Mouse (Mus musculus): Measurements from ENCODE around the gene Mrpl30. TPM values are rescaled to one million over a fixed set of nuclear protein-coding genes. Genes with fewer than 3 reads are reported as not detected.

Mrpl30 gene
- polyA plus RNA-seq, 1 experiment from 2014 or later = 294 TPM

- WGBS = 81% methylated on average over 7 of the region's 7 CpGs
- no peak for ATAC-seq (replicated peaks; ENCODE audit: extremely low read depth, insufficient read depth, low FRiP score)
- Histone ChIP-seq H3K4me2 (ENCODE audit: low read depth, low read length) (peak overlapping the region; percentile 80), H3K9ac (ENCODE audit: low read length) (peak overlapping the region; percentile 82), H3K9me3 (replicated peaks; ENCODE audit: control insufficient read depth, low read length) (no peaks in the 10 kb centered on the region), H3K27ac (ENCODE audit: low read length) (no peak overlapping the region), H3K27me3 (ENCODE audit: control insufficient read depth, insufficient read depth, low read length) (no peaks in the 10 kb centered on the region), H3K4me3 (ENCODE audit: low read length) (peak overlapping the region; percentile 84), H3K4me1 (ENCODE audit: control insufficient read depth, insufficient read depth, low read length) (peaks cover 12% of the 10 kb centered on the region), H3K36me3 (ENCODE audit: control insufficient read depth, insufficient read depth) (peaks cover 7% of the 10 kb centered on the region)
These were observed 1.1 kb upstream of the Mrpl30 start for GRCm38 (mm10) chr1:37889206-37889605.

- H3K27ac ChIP-seq (ENCODE audit: low read length) = no peak overlapping the region
- WGBS = 55% methylated on average over 3 of the region's 3 CpGs
- peaks cover 21% of the 10 kb centered on the region for H3K36me3 ChIP-seq (ENCODE audit: control insufficient read depth, insufficient read depth)
- H3K4me3 ChIP-seq (ENCODE audit: low read length) = peak overlapping the region; percentile 84
- peaks cover 12% of the 10 kb centered on the region for H3K4me1 ChIP-seq (ENCODE audit: control insufficient read depth, insufficient read depth, low read length)
- H3K9ac ChIP-seq (ENCODE audit: low read length) = peak overlapping the region; percentile 82
- no peaks in the 10 kb centered on the region for H3K9me3 ChIP-seq (replicated peaks; ENCODE audit: control insufficient read depth, low read length)
- H3K27me3 ChIP-seq (ENCODE audit: control insufficient read depth, insufficient read depth, low read length) = no peaks in the 10 kb centered on the region
- peak overlapping the region; percentile 76 for H3K4me2 ChIP-seq (ENCODE audit: low read depth, low read length)
- no peak for ATAC-seq (replicated peaks; ENCODE audit: extremely low read depth, insufficient read depth, low FRiP score)
These were observed 1.1 kb downstream of the Mrpl30 start for GRCm38 (mm10) chr1:37891400-37891799.

- Histone ChIP-seq H3K9ac (ENCODE audit: low read length) (no peak overlapping the region), H3K4me2 (ENCODE audit: low read depth, low read length) (no peak overlapping the region), H3K4me3 (ENCODE audit: low read length) (no peak overlapping the region), H3K9me3 (replicated peaks; ENCODE audit: control insufficient read depth, low read length) (no peaks in the 10 kb centered on the region), H3K27me3 (ENCODE audit: control insufficient read depth, insufficient read depth, low read length) (no peaks in the 10 kb centered on the region), H3K36me3 (ENCODE audit: control insufficient read depth, insufficient read depth) (peaks cover 41% of the 10 kb centered on the region), H3K27ac (ENCODE audit: low read length) (no peak overlapping the region), H3K4me1 (ENCODE audit: control insufficient read depth, insufficient read depth, low read length) (peaks cover 6% of the 10 kb centered on the region)
- no peak for ATAC-seq (replicated peaks; ENCODE audit: extremely low read depth, insufficient read depth, low FRiP score)
These were observed 4.3 kb downstream of the Mrpl30 start for GRCm38 (mm10) chr1:37894606-37895005.

GRCm38 (mm10) chr1:37899816-37900215, 9.5 kb downstream of the Mrpl30 start:
- ATAC-seq (replicated peaks; ENCODE audit: extremely low read depth, insufficient read depth, low FRiP score) = no peak
- 74% methylated on average over 4 of the region's 4 CpGs for WGBS
- H3K27me3 ChIP-seq (ENCODE audit: control insufficient read depth, insufficient read depth, low read length) = no peaks in the 10 kb centered on the region
- H3K4me1 ChIP-seq (ENCODE audit: control insufficient read depth, insufficient read depth, low read length) = peaks cover 5% of the 10 kb centered on the region; the same call in 1 of the 2 replicates
- H3K9ac ChIP-seq (ENCODE audit: low read length) = no peak overlapping the region
- no peak overlapping the region for H3K4me3 ChIP-seq (ENCODE audit: low read length)
- peak overlapping the region; percentile 35 for H3K27ac ChIP-seq (ENCODE audit: low read length)
- H3K4me2 ChIP-seq (ENCODE audit: low read depth, low read length) = no peak overlapping the region
- H3K9me3 ChIP-seq (replicated peaks; ENCODE audit: control insufficient read depth, low read length) = no peaks in the 10 kb centered on the region
- peaks cover 31% of the 10 kb centered on the region for H3K36me3 ChIP-seq (ENCODE audit: control insufficient read depth, insufficient read depth)

GRCm38 (mm10) chr1:37900288-37900687, 10.0 kb downstream of the Mrpl30 start:
- Histone ChIP-seq H3K9me3 (replicated peaks; ENCODE audit: control insufficient read depth, low read length) (no peaks in the 10 kb centered on the region), H3K4me2 (ENCODE audit: low read depth, low read length) (peak overlapping the region; percentile 17; the same call in 1 of the 2 replicates), H3K4me3 (ENCODE audit: low read length) (no peak overlapping the region), H3K27me3 (ENCODE audit: control insufficient read depth, insufficient read depth, low read length) (no peaks in the 10 kb centered on the region), H3K36me3 (ENCODE audit: control insufficient read depth, insufficient read depth) (peaks cover 29% of the 10 kb centered on the region), H3K27ac (ENCODE audit: low read length) (peak overlapping the region; percentile 35; the same call in 1 of the 2 replicates), H3K4me1 (ENCODE audit: control insufficient read depth, insufficient read depth, low read length) (peaks cover 5% of the 10 kb centered on the region; the same call in 1 of the 2 replicates), H3K9ac (ENCODE audit: low read length) (no peak overlapping the region)
- peak; percentile 72; the same call in 1 of the 2 replicates for ATAC-seq (replicated peaks; ENCODE audit: extremely low read depth, insufficient read depth, low FRiP score)
- 43% methylated on average over 6 of the region's 6 CpGs for WGBS

- Histone ChIP-seq H3K27me3 (ENCODE audit: control insufficient read depth, insufficient read depth, low read length) (no peaks in the 10 kb centered on the region), H3K9ac (ENCODE audit: low read length) (no peak overlapping the region), H3K4me2 (ENCODE audit: low read depth, low read length) (no peak overlapping the region), H3K27ac (ENCODE audit: low read length) (no peak overlapping the region), H3K36me3 (ENCODE audit: control insufficient read depth, insufficient read depth) (peaks cover 8% of the 10 kb centered on the region), H3K9me3 (replicated peaks; ENCODE audit: control insufficient read depth, low read length) (no peaks in the 10 kb centered on the region), H3K4me1 (ENCODE audit: control insufficient read depth, insufficient read depth, low read length) (peaks cover 5% of the 10 kb centered on the region; the same call in 1 of the 2 replicates), H3K4me3 (ENCODE audit: low read length) (no peak overlapping the region)
- peak; percentile 37; the same call in 1 of the 2 replicates for ATAC-seq (replicated peaks; ENCODE audit: extremely low read depth, insufficient read depth, low FRiP score)
- WGBS = 27% methylated on average over 6 of the region's 6 CpGs
These were observed 12.9 kb downstream of the Mrpl30 start for GRCm38 (mm10) chr1:37903178-37903577.

- Histone ChIP-seq H3K9ac (ENCODE audit: low read length) (no peak overlapping the region), H3K36me3 (ENCODE audit: control insufficient read depth, insufficient read depth) (no peaks in the 10 kb centered on the region), H3K9me3 (replicated peaks; ENCODE audit: control insufficient read depth, low read length) (no peaks in the 10 kb centered on the region), H3K27ac (ENCODE audit: low read length) (no peak overlapping the region), H3K4me3 (ENCODE audit: low read length) (no peak overlapping the region), H3K4me2 (ENCODE audit: low read depth, low read length) (no peak overlapping the region), H3K4me1 (ENCODE audit: control insufficient read depth, insufficient read depth, low read length) (no peaks in the 10 kb centered on the region), H3K27me3 (ENCODE audit: control insufficient read depth, insufficient read depth, low read length) (no peaks in the 10 kb centered on the region)
- ATAC-seq (replicated peaks; ENCODE audit: extremely low read depth, insufficient read depth, low FRiP score) = no peak
- 89% methylated on average over 2 of the region's 2 CpGs for WGBS
These were observed 22.5 kb downstream of the Mrpl30 start for GRCm38 (mm10) chr1:37912751-37913150.

- Histone ChIP-seq H3K4me3 (ENCODE audit: low read length) (no peak within 1 kb of the TSS), H3K27me3 (ENCODE audit: control insufficient read depth, insufficient read depth, low read length) (no peaks in the 10 kb centered on the region), H3K9me3 (replicated peaks; ENCODE audit: control insufficient read depth, low read length) (no peaks in the 10 kb centered on the region), H3K4me2 (ENCODE audit: low read depth, low read length) (no peak within 1 kb of the TSS), H3K27ac (ENCODE audit: low read length) (no peak within 1 kb of the TSS), H3K36me3 (ENCODE audit: control insufficient read depth, insufficient read depth) (no peaks in the 10 kb centered on the region), H3K9ac (ENCODE audit: low read length) (no peak within 1 kb of the TSS), H3K4me1 (ENCODE audit: control insufficient read depth, insufficient read depth, low read length) (no peaks in the 10 kb centered on the region)
- no peak for ATAC-seq (replicated peaks; ENCODE audit: extremely low read depth, insufficient read depth, low FRiP score)
- 63% methylated on average over 5 of the region's 5 CpGs for WGBS
These were observed 26.1 kb downstream of the Mrpl30 start, which contains the start of gene Lyg2 for GRCm38 (mm10) chr1:37916393-37916792. TSS of gene Lyg2 (minus strand) at chr1:37916493.

GRCm38 (mm10) chr1:37917666-37918065, 27.4 kb downstream of the Mrpl30 start:
- no peak overlapping the region for H3K4me3 ChIP-seq (ENCODE audit: low read length)
- no peaks in the 10 kb centered on the region for H3K4me1 ChIP-seq (ENCODE audit: control insufficient read depth, insufficient read depth, low read length)
- ATAC-seq (replicated peaks; ENCODE audit: extremely low read depth, insufficient read depth, low FRiP score) = no peak
- WGBS = 38% methylated on average over 13 of the region's 13 CpGs
- no peak overlapping the region for H3K27ac ChIP-seq (ENCODE audit: low read length)
- no peaks in the 10 kb centered on the region for H3K36me3 ChIP-seq (ENCODE audit: control insufficient read depth, insufficient read depth)
- no peaks in the 10 kb centered on the region for H3K9me3 ChIP-seq (replicated peaks; ENCODE audit: control insufficient read depth, low read length)
- no peaks in the 10 kb centered on the region for H3K27me3 ChIP-seq (ENCODE audit: control insufficient read depth, insufficient read depth, low read length)
- no peak overlapping the region for H3K9ac ChIP-seq (ENCODE audit: low read length)
- no peak overlapping the region for H3K4me2 ChIP-seq (ENCODE audit: low read depth, low read length)

All from heart, embryonic 16.5 days (tissue).